Mouse (Mus musculus): ENCODE results near the gene Il17a. TPM values are rescaled to one million over a fixed set of nuclear protein-coding genes. Genes with fewer than 3 reads are reported as not detected.

Il17a gene
- not detected in 2 replicates for polyA plus RNA-seq (2014; fragmentation: Nextera tagmentation; extraction: Ambion mirVana)

GRCm38 (mm10) chr1:20730903-20731302 lies at the start of gene Il17a:
Gene Il17a (plus strand): TSS chr1:20730905.
- Histone ChIP-seq H3K4me1 (replicated peaks; ENCODE audit: control insufficient read depth, insufficient read depth, low read length) (no peaks in the 10 kb centered on the region), H3K9me3 (ENCODE audit: control insufficient read depth, low read length) (no peaks in the 10 kb centered on the region), H3K9ac (ENCODE audit: low read depth, low read length) (no peak within 1 kb of the TSS), H3K4me2 (replicated peaks; ENCODE audit: low read depth, low read length) (no peak within 1 kb of the TSS), H3K36me3 (ENCODE audit: control insufficient read depth, insufficient read depth, low read length) (no peaks in the 10 kb centered on the region), H3K27ac (ENCODE audit: low read depth, low read length) (no peak within 1 kb of the TSS), H3K4me3 (ENCODE audit: low read depth, low read length) (no peak within 1 kb of the TSS), H3K27me3 (ENCODE audit: control insufficient read depth, insufficient read depth, low read length) (no peaks in the 10 kb centered on the region)
- ATAC-seq (ENCODE audit: low FRiP score) (no peak), DNase-seq (ENCODE audit: low spot score) (no peak)
- 96% methylated on average over 10 of the region's 10 CpGs for WGBS

GRCm38 (mm10) chr1:20682849-20683248 lies 47.9 kb upstream of the Il17a start:
- H3K36me3 ChIP-seq (ENCODE audit: control insufficient read depth, insufficient read depth, low read length): no peaks in the 10 kb centered on the region
- no peak overlapping the region for H3K4me3 ChIP-seq (ENCODE audit: low read depth, low read length)
- no peak overlapping the region for H3K27ac ChIP-seq (ENCODE audit: low read depth, low read length)
- no peaks in the 10 kb centered on the region for H3K27me3 ChIP-seq (ENCODE audit: control insufficient read depth, insufficient read depth, low read length)
- ATAC-seq (ENCODE audit: low FRiP score) (no peak), DNase-seq (ENCODE audit: low spot score) (no peak)
- no peak overlapping the region for H3K9ac ChIP-seq (ENCODE audit: low read depth, low read length)
- H3K4me2 ChIP-seq (replicated peaks; ENCODE audit: low read depth, low read length): no peak overlapping the region
- H3K9me3 ChIP-seq (ENCODE audit: control insufficient read depth, low read length): no peaks in the 10 kb centered on the region
- no peaks in the 10 kb centered on the region for H3K4me1 ChIP-seq (replicated peaks; ENCODE audit: control insufficient read depth, insufficient read depth, low read length)

- no peak for DNase-seq (ENCODE audit: low spot score)
- Histone ChIP-seq H3K4me2 (replicated peaks; ENCODE audit: low read depth, low read length) (no peak overlapping the region), H3K36me3 (ENCODE audit: control insufficient read depth, insufficient read depth, low read length) (no peaks in the 10 kb centered on the region), H3K27me3 (ENCODE audit: control insufficient read depth, insufficient read depth, low read length) (no peaks in the 10 kb centered on the region), H3K9ac (ENCODE audit: low read depth, low read length) (no peak overlapping the region), H3K4me3 (ENCODE audit: low read depth, low read length) (no peak overlapping the region), H3K4me1 (replicated peaks; ENCODE audit: control insufficient read depth, insufficient read depth, low read length) (no peaks in the 10 kb centered on the region), H3K27ac (ENCODE audit: low read depth, low read length) (no peak overlapping the region), H3K9me3 (ENCODE audit: control insufficient read depth, low read length) (no peaks in the 10 kb centered on the region)
- 97% methylated on average over 5 of the region's 5 CpGs for WGBS
- no peak for ATAC-seq (ENCODE audit: low FRiP score)
These were observed 47.3 kb upstream of the Il17a start for GRCm38 (mm10) chr1:20683386-20683785.

GRCm38 (mm10) chr1:20683853-20684252 lies 46.9 kb upstream of the Il17a start:
- 93% methylated on average over 3 of the region's 3 CpGs for WGBS
- Histone ChIP-seq H3K36me3 (ENCODE audit: control insufficient read depth, insufficient read depth, low read length) (no peaks in the 10 kb centered on the region), H3K4me2 (replicated peaks; ENCODE audit: low read depth, low read length) (no peak overlapping the region), H3K9me3 (ENCODE audit: control insufficient read depth, low read length) (no peaks in the 10 kb centered on the region), H3K4me3 (ENCODE audit: low read depth, low read length) (no peak overlapping the region), H3K4me1 (replicated peaks; ENCODE audit: control insufficient read depth, insufficient read depth, low read length) (no peaks in the 10 kb centered on the region), H3K27ac (ENCODE audit: low read depth, low read length) (no peak overlapping the region), H3K9ac (ENCODE audit: low read depth, low read length) (no peak overlapping the region), H3K27me3 (ENCODE audit: control insufficient read depth, insufficient read depth, low read length) (no peaks in the 10 kb centered on the region)
- DNase-seq (ENCODE audit: low spot score) (no peak), ATAC-seq (ENCODE audit: low FRiP score) (no peak)

GRCm38 (mm10) chr1:20684403-20684802 lies 46.3 kb upstream of the Il17a start:
- H3K27me3 ChIP-seq (ENCODE audit: control insufficient read depth, insufficient read depth, low read length): no peaks in the 10 kb centered on the region
- WGBS: 91% methylated on average over 3 of the region's 3 CpGs
- DNase-seq (ENCODE audit: low spot score) (no peak), ATAC-seq (ENCODE audit: low FRiP score) (no peak)
- no peak overlapping the region for H3K4me2 ChIP-seq (replicated peaks; ENCODE audit: low read depth, low read length)
- H3K9ac ChIP-seq (ENCODE audit: low read depth, low read length): no peak overlapping the region
- no peak overlapping the region for H3K4me3 ChIP-seq (ENCODE audit: low read depth, low read length)
- H3K9me3 ChIP-seq (ENCODE audit: control insufficient read depth, low read length): no peaks in the 10 kb centered on the region
- no peak overlapping the region for H3K27ac ChIP-seq (ENCODE audit: low read depth, low read length)
- no peaks in the 10 kb centered on the region for H3K36me3 ChIP-seq (ENCODE audit: control insufficient read depth, insufficient read depth, low read length)
- no peaks in the 10 kb centered on the region for H3K4me1 ChIP-seq (replicated peaks; ENCODE audit: control insufficient read depth, insufficient read depth, low read length)

GRCm38 (mm10) chr1:20685393-20685792 lies 45.3 kb upstream of the Il17a start:
- Histone ChIP-seq H3K27ac (ENCODE audit: low read depth, low read length) (no peak overlapping the region), H3K9me3 (ENCODE audit: control insufficient read depth, low read length) (no peaks in the 10 kb centered on the region), H3K9ac (ENCODE audit: low read depth, low read length) (no peak overlapping the region), H3K4me3 (ENCODE audit: low read depth, low read length) (no peak overlapping the region), H3K4me2 (replicated peaks; ENCODE audit: low read depth, low read length) (no peak overlapping the region), H3K27me3 (ENCODE audit: control insufficient read depth, insufficient read depth, low read length) (no peaks in the 10 kb centered on the region), H3K4me1 (replicated peaks; ENCODE audit: control insufficient read depth, insufficient read depth, low read length) (no peaks in the 10 kb centered on the region), H3K36me3 (ENCODE audit: control insufficient read depth, insufficient read depth, low read length) (no peaks in the 10 kb centered on the region)
- DNase-seq (ENCODE audit: low spot score): no peak
- whole genome bisulfite sequencing: 94% methylated on average over 2 of the region's 2 CpGs
- ATAC-seq (ENCODE audit: low FRiP score): no peak

- no peak overlapping the region for H3K4me3 ChIP-seq (ENCODE audit: low read depth, low read length)
- no peaks in the 10 kb centered on the region for H3K4me1 ChIP-seq (replicated peaks; ENCODE audit: control insufficient read depth, insufficient read depth, low read length)
- WGBS: 93% methylated on average over 4 of the region's 4 CpGs
- H3K27ac ChIP-seq (ENCODE audit: low read depth, low read length): no peak overlapping the region
- no peak for ATAC-seq (ENCODE audit: low FRiP score)
- no peaks in the 10 kb centered on the region for H3K36me3 ChIP-seq (ENCODE audit: control insufficient read depth, insufficient read depth, low read length)
- H3K9me3 ChIP-seq (ENCODE audit: control insufficient read depth, low read length): no peaks in the 10 kb centered on the region
- no peaks in the 10 kb centered on the region for H3K27me3 ChIP-seq (ENCODE audit: control insufficient read depth, insufficient read depth, low read length)
- H3K4me2 ChIP-seq (replicated peaks; ENCODE audit: low read depth, low read length): no peak overlapping the region
- H3K9ac ChIP-seq (ENCODE audit: low read depth, low read length): no peak overlapping the region
- DNase-seq (ENCODE audit: low spot score): no peak
These were observed 44.8 kb upstream of the Il17a start for GRCm38 (mm10) chr1:20685907-20686306.

GRCm38 (mm10) chr1:20691336-20691735 lies 39.4 kb upstream of the Il17a start:
- no peak overlapping the region for H3K27ac ChIP-seq (ENCODE audit: low read depth, low read length)
- WGBS: 93% methylated on average over 8 of the region's 8 CpGs

GRCm38 (mm10) chr1:20693634-20694313 lies 36.9 kb upstream of the Il17a start:
- ATAC-seq (ENCODE audit: low FRiP score): no peak
- no peaks in the 10 kb centered on the region for H3K9me3 ChIP-seq (ENCODE audit: control insufficient read depth, low read length)
- DNase-seq (ENCODE audit: low spot score): no peak
- no peak overlapping the region for H3K4me2 ChIP-seq (replicated peaks; ENCODE audit: low read depth, low read length)
- H3K36me3 ChIP-seq (ENCODE audit: control insufficient read depth, insufficient read depth, low read length): no peaks in the 10 kb centered on the region
- H3K4me3 ChIP-seq (ENCODE audit: low read depth, low read length): no peak overlapping the region
- H3K4me1 ChIP-seq (replicated peaks; ENCODE audit: control insufficient read depth, insufficient read depth, low read length): no peaks in the 10 kb centered on the region
- WGBS: 86% methylated on average over 6 of the region's 6 CpGs
- no peak overlapping the region for H3K9ac ChIP-seq (ENCODE audit: low read depth, low read length)
- no peaks in the 10 kb centered on the region for H3K27me3 ChIP-seq (ENCODE audit: control insufficient read depth, insufficient read depth, low read length)
- H3K27ac ChIP-seq (ENCODE audit: low read depth, low read length): no peak overlapping the region

More at GRCm38 (mm10) chr1:20691336-20691735, 39.4 kb upstream of the Il17a start:
- Histone ChIP-seq H3K36me3 (ENCODE audit: control insufficient read depth, insufficient read depth, low read length) (no peaks in the 10 kb centered on the region), H3K4me2 (replicated peaks; ENCODE audit: low read depth, low read length) (no peak overlapping the region), H3K9ac (ENCODE audit: low read depth, low read length) (no peak overlapping the region), H3K27me3 (ENCODE audit: control insufficient read depth, insufficient read depth, low read length) (no peaks in the 10 kb centered on the region), H3K4me3 (ENCODE audit: low read depth, low read length) (no peak overlapping the region), H3K9me3 (ENCODE audit: control insufficient read depth, low read length) (no peaks in the 10 kb centered on the region), H3K4me1 (replicated peaks; ENCODE audit: control insufficient read depth, insufficient read depth, low read length) (no peaks in the 10 kb centered on the region)
- no peak for ATAC-seq (ENCODE audit: low FRiP score)
- DNase-seq (ENCODE audit: low spot score): no peak
